Mouse (Mus musculus) limb, embryonic 15.5 days (tissue): ENCODE results near the gene Foxp3. TPM values are rescaled to one million over a fixed set of nuclear protein-coding genes. Genes with fewer than 3 reads are reported as not detected.

Experiments
- ATAC-seq: fragments of 200-750 bp; cut with Nextera tagmentation; 2 replicates; pipeline ENCODE4 v1.8.0; 2017; ENCODE audit warnings: low read depth, moderate TSS enrichment; ENCODE audit not compliant: insufficient number of reproducible peaks, low FRiP score, low TSS enrichment
- H3K27ac ChIP-seq: fragments of 300-500 bp; sonication (generic); 2 replicates; pipeline ENCODE4 v1.5.1; 2015; ENCODE audit warnings: moderate library complexity, mild to moderate bottlenecking, inconsistent platforms
- H3K27me3 ChIP-seq: fragments of 300-500 bp; sonication (generic); 2 replicates; pipeline ENCODE4 v1.6.1; 2015; ENCODE audit warnings: inconsistent platforms
- H3K36me3 ChIP-seq: fragments of 300-500 bp; sonication (generic); 2 replicates; pipeline ENCODE4 v1.6.1; 2015; ENCODE audit warnings: inconsistent platforms
- H3K4me1 ChIP-seq: fragments of 300-500 bp; sonication (generic); 2 replicates; pipeline ENCODE4 v1.6.1; 2015; ENCODE audit warnings: inconsistent platforms
- H3K4me2 ChIP-seq: fragments of 300-500 bp; sonication (generic); 2 replicates; pipeline ENCODE4 v1.6.1; 2015; ENCODE audit warnings: mild to moderate bottlenecking, inconsistent platforms
- H3K4me3 ChIP-seq: fragments of 300-500 bp; sonication (generic); 2 replicates; pipeline ENCODE4 v1.5.1; 2015; ENCODE audit warnings: mild to moderate bottlenecking, inconsistent platforms
- H3K9ac ChIP-seq: fragments of 300-500 bp; sonication (generic); 2 replicates; pipeline ENCODE4 v1.6.1; 2015; ENCODE audit warnings: inconsistent platforms
- H3K9me3 ChIP-seq: fragments of 300-500 bp; sonication (generic); 2 replicates; pipeline ENCODE4 v1.6.1; 2016; ENCODE audit warnings: inconsistent platforms
- WGBS: fragments of 180-500 bp; shearing (Covaris S2); methylation state at CpG from one replicate; pipeline ENCODE4 v1.1.7; 2015; 5-methylcytosine and 5-hydroxymethylcytosine counted together
- polyA plus RNA-seq: library from polyadenylated mRNA; unstranded; fragments of >200 nt; fragmentation: Nextera tagmentation; extraction: Ambion mirVana; gene quantifications from 2 replicates; pipeline ENCODE4 v1.2.1, GENCODE M21; 2015

Gene Foxp3
- polyA plus RNA-seq, 1 experiment from 2014 or later, result not detected

GRCm38 (mm10) chrX:7581151-7581550 lies 7.7 kb downstream of the Foxp3 start:
- Histone ChIP-seq H3K27ac (no peak overlapping the region), H3K4me2 (no peak overlapping the region), H3K9ac (no peak overlapping the region), H3K4me3 (no peak overlapping the region), H3K4me1 (no peaks in the 10 kb centered on the region), H3K27me3 (no peaks in the 10 kb centered on the region), H3K36me3 (no peaks in the 10 kb centered on the region), H3K9me3 (no peaks in the 10 kb centered on the region)
- ATAC-seq, result no peak
- WGBS, result 89% methylated on average over 2 of the region's 2 CpGs

- no peak for ATAC-seq
- Histone ChIP-seq H3K4me2 (no peak overlapping the region), H3K4me1 (no peaks in the 10 kb centered on the region), H3K9ac (no peak overlapping the region), H3K36me3 (0 out of 2 replicates have a peak, but pooled peaks cover 2% of the 10 kb centered on the region), H3K9me3 (no peaks in the 10 kb centered on the region), H3K27ac (no peak overlapping the region), H3K4me3 (no peak overlapping the region), H3K27me3 (no peaks in the 10 kb centered on the region)
- 91% methylated on average over 11 of the region's 11 CpGs for WGBS
These were observed 10.4 kb downstream of the Foxp3 start for GRCm38 (mm10) chrX:7583881-7584280.

GRCm38 (mm10) chrX:7586356-7586755 lies 12.9 kb downstream of the Foxp3 start:
- H3K36me3 ChIP-seq, result 0 out of 2 replicates have a peak, but pooled peaks cover 10% of the 10 kb centered on the region
- H3K27me3 ChIP-seq, result no peaks in the 10 kb centered on the region
- no peaks in the 10 kb centered on the region for H3K4me1 ChIP-seq
- no peak overlapping the region for H3K9ac ChIP-seq
- WGBS, result 88% methylated on average over 3 of the region's 5 CpGs
- H3K4me2 ChIP-seq, result no peak overlapping the region
- no peak for ATAC-seq
- no peaks in the 10 kb centered on the region for H3K9me3 ChIP-seq
- H3K27ac ChIP-seq, result no peak overlapping the region
- H3K4me3 ChIP-seq, result no peak overlapping the region

- no peak overlapping the region for H3K9ac ChIP-seq
- H3K36me3 ChIP-seq, result peaks cover 20% of the 10 kb centered on the region; the same call in 1 of the 2 replicates
These were observed 21.9 kb downstream of the Foxp3 start for GRCm38 (mm10) chrX:7595371-7595770.

GRCm38 (mm10) chrX:7604004-7604403 lies 30.6 kb downstream of the Foxp3 start:
- Histone ChIP-seq H3K36me3 (no peaks in the 10 kb centered on the region), H3K27ac (no peak overlapping the region), H3K9ac (no peak overlapping the region), H3K27me3 (no peaks in the 10 kb centered on the region), H3K4me1 (0 out of 2 replicates have a peak, but pooled peaks cover 5% of the 10 kb centered on the region), H3K4me3 (peak overlapping the region; percentile 49; the same call in 1 of the 2 replicates), H3K4me2 (no peak overlapping the region), H3K9me3 (no peaks in the 10 kb centered on the region)
- 89% methylated on average over 7 of the region's 7 CpGs for WGBS
- ATAC-seq, result no peak

More at GRCm38 (mm10) chrX:7595371-7595770, 21.9 kb downstream of the Foxp3 start:
- Histone ChIP-seq H3K27ac (no peak overlapping the region), H3K4me3 (no peak overlapping the region), H3K4me2 (no peak overlapping the region), H3K9me3 (no peaks in the 10 kb centered on the region), H3K27me3 (no peaks in the 10 kb centered on the region), H3K4me1 (no peaks in the 10 kb centered on the region)
- ATAC-seq, result no peak
- 81% methylated on average over 9 of the region's 9 CpGs for WGBS

GRCm38 (mm10) chrX:7604879-7605574 lies 31.6 kb downstream of the Foxp3 start, which contains the start of gene Ccdc22:
Ccdc22 (minus strand) TSS chrX:7605517.
- no peaks in the 10 kb centered on the region for H3K36me3 ChIP-seq
- no peaks in the 10 kb centered on the region for H3K9me3 ChIP-seq
- 0 out of 2 replicates have a peak, but pooled peaks cover 7% of the 10 kb centered on the region for H3K4me1 ChIP-seq
- peak; percentile 85; the same call in 1 of the 2 replicates for ATAC-seq
- WGBS, result 21% methylated on average over 28 of the region's 28 CpGs
- H3K27ac ChIP-seq, result peak within 1 kb of the TSS; percentile 69
- peak within 1 kb of the TSS; percentile 49 for H3K4me3 ChIP-seq
- H3K27me3 ChIP-seq, result no peaks in the 10 kb centered on the region
- H3K9ac ChIP-seq, result peak within 1 kb of the TSS; percentile 20; the same call in 1 of the 2 replicates
- H3K4me2 ChIP-seq, result peak within 1 kb of the TSS; percentile 46

GRCm38 (mm10) chrX:7605575-7605941 lies 32.1 kb downstream of the Foxp3 start:
- ATAC-seq, result no peak
- Histone ChIP-seq H3K36me3 (no peaks in the 10 kb centered on the region), H3K27me3 (no peaks in the 10 kb centered on the region), H3K4me1 (0 out of 2 replicates have a peak, but pooled peaks cover 9% of the 10 kb centered on the region), H3K27ac (no peak overlapping the region), H3K9ac (no peak overlapping the region), H3K9me3 (no peaks in the 10 kb centered on the region), H3K4me2 (no peak overlapping the region), H3K4me3 (no peak overlapping the region)
- 45% methylated on average over 8 of the region's 8 CpGs for WGBS

- no peak within 1 kb of the TSS for H3K27ac ChIP-seq
- H3K4me1 ChIP-seq, result 0 out of 2 replicates have a peak, but pooled peaks cover 9% of the 10 kb centered on the region
- WGBS, result 73% methylated on average over 6 of the region's 6 CpGs
- no peak within 1 kb of the TSS for H3K4me2 ChIP-seq
- no peaks in the 10 kb centered on the region for H3K36me3 ChIP-seq
- H3K9ac ChIP-seq, result no peak within 1 kb of the TSS
- ATAC-seq, result no peak
- no peaks in the 10 kb centered on the region for H3K9me3 ChIP-seq
- 0 out of 2 replicates have a peak, but pooled peaks cover 2% of the 10 kb centered on the region for H3K27me3 ChIP-seq
- H3K4me3 ChIP-seq, result no peak within 1 kb of the TSS
These were observed 33.3 kb downstream of the Foxp3 start, which contains the start of gene Cacna1f for GRCm38 (mm10) chrX:7606783-7607182. Cacna1f (plus strand) TSS chrX:7607083.

GRCm38 (mm10) chrX:7610035-7610434 lies 36.6 kb downstream of the Foxp3 start:
- peak overlapping the region; percentile 20; the same call in 1 of the 2 replicates for H3K9ac ChIP-seq
- H3K4me3 ChIP-seq, result peak overlapping the region; percentile 40
- H3K4me1 ChIP-seq, result 0 out of 2 replicates have a peak, but pooled peaks cover 4% of the 10 kb centered on the region
- H3K4me2 ChIP-seq, result peak overlapping the region; percentile 66
- H3K9me3 ChIP-seq, result no peaks in the 10 kb centered on the region
- no peaks in the 10 kb centered on the region for H3K36me3 ChIP-seq
- H3K27ac ChIP-seq, result no peak overlapping the region
- ATAC-seq, result no peak
- 25% methylated on average over 21 of the region's 21 CpGs for WGBS
- 0 out of 2 replicates have a peak, but pooled peaks cover 2% of the 10 kb centered on the region for H3K27me3 ChIP-seq

- 26% methylated on average over 26 of the region's 26 CpGs for WGBS
- ATAC-seq, result no peak
- Histone ChIP-seq H3K4me1 (0 out of 2 replicates have a peak, but pooled peaks cover 4% of the 10 kb centered on the region), H3K9me3 (no peaks in the 10 kb centered on the region), H3K36me3 (no peaks in the 10 kb centered on the region), H3K4me3 (peak overlapping the region; percentile 40), H3K27me3 (0 out of 2 replicates have a peak, but pooled peaks cover 2% of the 10 kb centered on the region), H3K27ac (no peak overlapping the region), H3K4me2 (peak overlapping the region; percentile 66), H3K9ac (peak overlapping the region; percentile 20; the same call in 1 of the 2 replicates)
These were observed 37.3 kb downstream of the Foxp3 start for GRCm38 (mm10) chrX:7610536-7611258.

GRCm38 (mm10) chrX:7617889-7618551 lies 44.6 kb downstream of the Foxp3 start:
- H3K9ac ChIP-seq, result no peak overlapping the region
- no peak overlapping the region for H3K27ac ChIP-seq
- no peak for ATAC-seq
- H3K4me2 ChIP-seq, result no peak overlapping the region
- H3K4me3 ChIP-seq, result no peak overlapping the region
- H3K36me3 ChIP-seq, result no peaks in the 10 kb centered on the region
- no peaks in the 10 kb centered on the region for H3K27me3 ChIP-seq
- 78% methylated on average over 12 of the region's 12 CpGs for WGBS
- H3K9me3 ChIP-seq, result no peaks in the 10 kb centered on the region
- no peaks in the 10 kb centered on the region for H3K4me1 ChIP-seq
